Mouse (Mus musculus) intestine, embryonic 16.5 days (tissue): Measurements from ENCODE around the gene Mcpt4. TPM values are rescaled to one million over a fixed set of nuclear protein-coding genes. Genes with fewer than 3 reads are reported as not detected.

Experiments used
- ATAC-seq: fragments of 200-750 bp; cut with Nextera tagmentation; 2 replicates; pipeline ENCODE4 v1.8.0; 2017; ENCODE audit warnings: moderate TSS enrichment, moderate library complexity
- H3K27ac ChIP-seq: fragments of 300-500 bp; sonication (generic); 2 replicates; pipeline ENCODE4 v1.5.1; 2014; ENCODE audit warnings: mild to moderate bottlenecking, low read length
- H3K27me3 ChIP-seq: fragments of 300-500 bp; sonication (generic); replicated peaks from 2 replicates; pipeline ENCODE4 v1.6.1; 2014; ENCODE audit warnings: low read length, control low read depth, mixed read lengths; ENCODE audit not compliant: control insufficient read depth, insufficient read depth
- H3K36me3 ChIP-seq: fragments of 300-500 bp; sonication (generic); 2 replicates; pipeline ENCODE4 v1.6.1; 2014; ENCODE audit warnings: low read length, control low read depth; ENCODE audit not compliant: control insufficient read depth, insufficient read depth
- H3K4me1 ChIP-seq: fragments of 300-500 bp; sonication (generic); 2 replicates; pipeline ENCODE4 v1.6.1; 2014; ENCODE audit warnings: low read length, control low read depth, mixed read lengths; ENCODE audit not compliant: control insufficient read depth, insufficient read depth
- H3K4me2 ChIP-seq: fragments of 300-500 bp; sonication (generic); 2 replicates; pipeline ENCODE4 v1.6.1; 2014; ENCODE audit warnings: low read depth, low read length, control low read depth
- H3K4me3 ChIP-seq: fragments of 300-500 bp; sonication (generic); 2 replicates; pipeline ENCODE4 v1.5.1; 2014; ENCODE audit warnings: mild to moderate bottlenecking, low read length
- H3K9ac ChIP-seq: fragments of 300-500 bp; sonication (generic); 2 replicates; pipeline ENCODE4 v1.6.1; 2014; ENCODE audit warnings: low read depth, low read length
- H3K9me3 ChIP-seq: fragments of 300-500 bp; sonication (generic); 2 replicates; pipeline ENCODE4 v1.6.1; 2016; ENCODE audit warnings: low read length, control low read depth; ENCODE audit not compliant: control insufficient read depth
- WGBS: fragments of 180-500 bp; shearing (Covaris S2); extraction: QIAGEN DNeasy Blood & Tissue Kit; methylation state at CpG from one replicate; pipeline ENCODE4 v1.1.7; 2014; 5-methylcytosine and 5-hydroxymethylcytosine counted together
- microRNA-seq: library from miRNA; unstranded; fragments of <30 nt; microRNA quantifications from one replicate; pipeline ENCODE4, GENCODE M21; 2016
- polyA plus RNA-seq: library from polyadenylated mRNA; unstranded; fragments of >200 nt; fragmentation: Nextera tagmentation; extraction: Ambion mirVana; gene quantifications from 2 replicates; pipeline ENCODE4 v1.2.1, GENCODE M21; 2015

Mcpt4 gene
- polyA plus RNA-seq, 1 experiment from 2014 or later, result 0.55 TPM

- H3K9me3 ChIP-seq, result no peaks in the 10 kb centered on the region
- H3K4me2 ChIP-seq, result no peak overlapping the region
- WGBS, result 66% methylated on average over 3 of the region's 3 CpGs
- H3K4me1 ChIP-seq, result no peaks in the 10 kb centered on the region
- no peak for ATAC-seq
- no peak overlapping the region for H3K27ac ChIP-seq
- no peaks in the 10 kb centered on the region for H3K36me3 ChIP-seq
- no peak overlapping the region for H3K4me3 ChIP-seq
- H3K27me3 ChIP-seq, result no peaks in the 10 kb centered on the region
- no peak overlapping the region for H3K9ac ChIP-seq
These were observed 49.0 kb downstream of the Mcpt4 start for GRCm38 (mm10) chr14:56013147-56013546.

Small RNAs within 50 kb of the gene (microRNA-seq; reads per million reads assigned to microRNA genes)
- not detected for gene Mir6949

Other genes with a start within 250 kb of the Mcpt4 start
- gene Nfatc4, start 239.2 kb downstream of the Mcpt4 start, polyA plus RNA-seq, result 21.1 and 21.2 TPM in 2 replicates
- gene Nynrin, start 208.3 kb downstream of the Mcpt4 start, polyA plus RNA-seq, result 12.6 and 13.6 TPM in 2 replicates
- gene Cbln3, start 177.9 kb downstream of the Mcpt4 start, polyA plus RNA-seq, result 0.17 and 0.27 TPM in 2 replicates
- 12.5 and 13.6 TPM in 2 replicates for gene Khnyn, start 177.4 kb downstream of the Mcpt4 start, polyA plus RNA-seq
- gene Sdr39u1, start 162.0 kb downstream of the Mcpt4 start, polyA plus RNA-seq, result 85.2 and 89.2 TPM in 2 replicates
- gene Cma1, start 117.6 kb downstream of the Mcpt4 start, polyA plus RNA-seq, result 4.1 and 5.7 TPM in 2 replicates
- not detected in 2 replicates for gene Cma2, start 111.3 kb downstream of the Mcpt4 start, polyA plus RNA-seq
- gene Mcpt1, start 44.3 kb downstream of the Mcpt4 start, polyA plus RNA-seq, result 0.27 and 0.48 TPM in 2 replicates
- not detected in 2 replicates for gene Mcpt9, start 31.8 kb downstream of the Mcpt4 start, polyA plus RNA-seq
- gene Mcpt2, start 20.3 kb downstream of the Mcpt4 start, polyA plus RNA-seq, result 0.37 and 0.55 TPM in 2 replicates
- gene Mcpt8, start 23.0 kb upstream of the Mcpt4 start, polyA plus RNA-seq, result 0.65 and 0.83 TPM in 2 replicates
- gene Ctsg, start 40.3 kb upstream of the Mcpt4 start, polyA plus RNA-seq, result 0.20 and 0.76 TPM in 2 replicates
- not detected in 2 replicates for gene Gzme, start 58.3 kb upstream of the Mcpt4 start, polyA plus RNA-seq
- gene Gzmd, start 70.3 kb upstream of the Mcpt4 start, polyA plus RNA-seq, result not detected in 2 replicates
- gene Gzmg, start 97.3 kb upstream of the Mcpt4 start, polyA plus RNA-seq, result not detected in 2 replicates
- gene Gzmn, start 112.3 kb upstream of the Mcpt4 start, polyA plus RNA-seq, result not detected in 2 replicates
- gene Gzmf, start 149.1 kb upstream of the Mcpt4 start, polyA plus RNA-seq, result not detected in 2 replicates
- gene Gzmc, start 172.3 kb upstream of the Mcpt4 start, polyA plus RNA-seq, result not detected in 2 replicates
- gene Gzmb, start 199.9 kb upstream of the Mcpt4 start, polyA plus RNA-seq, result 0.86 and 1.3 TPM in 2 replicates